Mouse (Mus musculus) MEL-GATA-1-ER (cell line): ENCODE measurements around the gene Wdr53.
A peak's percentile ranks its signal among the peaks of the same experiment; 100 is the strongest.
"Not testable (repeated sequence)": the region's sequence is repeated elsewhere in the genome, so short reads cannot be mapped to it uniquely, and the experiment has no call there.

Experiments used
- DNase-seq: peaks from one replicate; pipeline ENCODE4 v3.0.0-alpha.2; 2012; ENCODE audit warnings: low read depth; ENCODE audit errors: extremely low read depth

The Wdr53 gene

GRCm38 (mm10) chr16:32246952-32247370 is at the start of gene Wdr53, which contains the start of gene Fbxo45:
TSS of gene Wdr53 (plus strand) at chr16:32247227.
TSS of gene Fbxo45 (minus strand) at chr16:32247158.
- DNase-seq = peak; percentile 88

DNA sequence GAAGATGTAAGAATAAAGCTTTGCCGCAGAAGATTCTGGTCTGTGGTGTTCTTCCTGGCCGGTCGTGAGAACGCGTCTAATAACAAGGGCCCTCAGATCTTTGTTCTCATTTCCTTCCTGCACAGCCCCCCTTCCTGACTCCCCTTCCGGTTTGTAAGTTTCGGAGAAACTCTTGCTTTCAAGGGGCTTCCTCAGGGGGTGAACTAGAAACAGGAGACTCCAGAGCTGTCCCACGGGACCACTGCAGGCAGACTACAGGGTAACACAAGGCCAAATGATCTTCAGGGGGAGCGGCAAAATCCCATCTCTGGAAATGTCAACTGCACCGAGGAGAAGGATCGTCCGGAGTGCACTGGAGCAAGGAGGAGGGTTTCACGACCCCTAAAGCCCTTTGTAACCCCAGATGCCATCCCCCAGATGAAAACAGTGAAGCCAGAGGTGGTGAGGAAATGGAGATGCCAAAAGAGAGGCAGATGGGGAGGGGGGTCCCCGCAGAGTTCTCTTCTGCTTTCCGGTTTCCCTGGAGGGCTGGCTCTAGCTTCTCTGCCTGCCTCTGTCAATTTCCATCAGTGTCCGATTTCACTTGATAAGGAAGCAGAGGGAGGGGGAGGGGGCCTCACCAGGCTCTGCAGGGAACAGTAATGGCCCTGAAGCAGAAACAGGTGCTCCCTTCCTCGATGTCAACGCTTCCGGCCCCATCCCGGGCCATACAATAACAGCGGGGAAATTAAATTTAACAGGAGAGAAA is 46.6 kb upstream of the Wdr53 start:
- no peak for DNase-seq

DNA sequence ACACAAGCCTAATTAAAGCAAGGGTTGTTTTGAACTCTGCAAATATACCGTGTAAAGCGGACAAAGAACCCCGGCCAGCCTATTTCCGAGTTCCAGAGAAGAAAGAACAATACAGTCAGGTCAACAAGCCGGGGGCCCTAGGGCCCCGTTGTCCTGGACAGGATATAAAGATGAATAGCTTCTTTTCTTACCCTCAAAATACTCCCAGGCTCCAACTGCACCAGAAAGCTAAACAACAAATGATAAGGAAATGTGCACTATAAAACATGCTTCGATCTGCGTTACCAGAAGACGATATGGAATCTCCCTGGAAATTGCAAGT is 46.1 kb upstream of the Wdr53 start:
- no peak for DNase-seq

DNA sequence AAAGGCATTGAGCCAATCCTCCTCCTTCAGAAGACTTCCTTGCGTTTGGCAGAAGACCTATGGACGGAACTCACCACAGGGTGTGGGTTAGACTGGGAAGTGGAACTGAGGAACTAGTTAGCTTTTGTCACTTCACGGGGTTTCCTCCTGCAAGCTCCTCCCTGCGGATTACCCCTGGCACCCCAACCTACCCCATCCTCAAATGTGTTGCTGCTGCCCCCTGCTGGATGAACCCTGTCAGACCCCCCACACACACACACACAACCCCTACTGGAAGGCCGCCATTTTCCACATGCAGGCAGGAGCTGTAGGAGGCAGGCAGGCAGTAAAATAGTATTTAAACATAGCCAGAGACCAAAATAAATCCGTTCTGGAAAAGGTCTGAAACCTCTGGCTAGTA is 44.3 kb upstream of the Wdr53 start:
- DNase-seq = peak; percentile 58

DNA sequence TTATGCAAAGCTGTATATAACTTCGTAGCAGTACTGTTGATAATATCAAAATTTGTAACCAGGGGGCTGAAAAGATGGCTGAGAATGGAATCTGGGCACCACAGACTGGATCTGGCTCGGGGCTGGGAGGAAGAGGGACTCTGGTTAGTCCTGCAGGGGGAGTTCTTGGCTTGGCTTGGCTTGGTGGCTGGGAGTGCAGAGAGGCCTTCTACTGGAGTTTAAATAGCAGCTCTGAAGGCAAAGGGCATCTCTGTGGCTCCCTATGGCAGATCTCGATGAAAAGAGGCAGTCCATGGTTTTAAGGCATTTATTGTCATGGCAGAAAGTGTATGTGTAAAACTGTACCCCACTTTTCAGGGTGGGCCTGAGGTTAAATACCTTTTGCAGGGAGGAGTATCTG is 42.1 kb upstream of the Wdr53 start:
- DNase-seq = peak; percentile 28

DNA sequence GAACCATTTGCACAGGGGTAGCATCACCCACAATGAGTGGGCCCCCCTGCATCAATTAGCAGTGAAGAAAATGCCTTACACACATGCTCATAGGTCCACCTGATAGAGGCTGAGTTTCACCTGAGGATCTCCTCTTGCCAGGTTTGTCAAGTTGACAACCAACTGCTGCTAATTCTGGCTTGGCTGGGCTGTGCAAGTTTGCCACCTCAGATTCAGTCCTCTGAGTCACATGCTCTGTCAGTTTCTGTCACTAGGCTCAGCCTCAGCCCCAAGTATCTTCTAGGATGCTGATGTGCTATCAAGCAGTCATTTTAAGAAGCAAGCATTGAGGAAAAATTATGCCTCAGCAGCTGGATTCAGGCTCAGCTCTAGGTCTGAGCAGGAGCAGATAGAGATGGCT is 32.9 kb upstream of the Wdr53 start:
- DNase-seq = no peak

- no peak for DNase-seq
Observed at GRCm38 (mm10) chr16:32214804-32215576, 32.0 kb upstream of the Wdr53 start.

DNA sequence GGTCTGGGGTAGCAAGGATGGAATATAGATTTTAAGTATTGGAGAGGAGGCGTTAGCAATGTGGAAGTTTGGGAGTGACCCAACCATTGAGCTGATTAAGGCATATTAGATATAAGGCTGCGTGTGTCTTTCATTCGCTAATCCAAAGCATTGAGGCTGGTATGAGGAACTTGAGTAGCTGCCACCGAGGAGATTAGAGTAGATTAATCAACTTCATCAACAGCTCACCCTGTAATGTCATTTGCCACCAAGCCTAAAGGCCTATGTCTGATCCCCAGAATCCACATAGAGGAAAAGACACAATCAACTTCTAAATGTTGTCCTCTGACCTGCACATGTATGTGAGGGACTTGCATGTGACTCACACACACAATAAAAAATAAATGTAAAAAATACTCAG is 25.2 kb upstream of the Wdr53 start:
- no peak for DNase-seq

- no peak for DNase-seq
Observed at GRCm38 (mm10) chr16:32222399-32222798, 24.6 kb upstream of the Wdr53 start.

DNA sequence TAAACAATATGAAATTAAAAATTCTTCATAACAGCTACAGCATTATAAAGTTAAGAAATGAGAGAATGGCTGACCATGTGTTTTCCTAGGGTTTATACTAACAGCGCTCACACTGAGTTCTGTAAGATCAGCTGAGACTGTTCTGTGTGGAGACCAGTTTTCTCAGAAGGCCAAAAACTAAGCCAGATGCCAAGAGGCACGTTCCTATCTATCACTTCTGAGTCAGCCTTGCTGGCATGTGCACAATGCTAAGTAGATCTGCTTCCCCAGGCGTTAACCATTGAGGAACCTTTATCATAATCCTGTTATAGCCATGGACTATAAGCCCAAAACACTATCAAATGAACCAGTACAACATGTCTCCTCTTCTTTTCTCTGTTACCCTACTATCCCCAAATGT is 15.0 kb upstream of the Wdr53 start:
- not testable (repeated sequence) for DNase-seq

DNA sequence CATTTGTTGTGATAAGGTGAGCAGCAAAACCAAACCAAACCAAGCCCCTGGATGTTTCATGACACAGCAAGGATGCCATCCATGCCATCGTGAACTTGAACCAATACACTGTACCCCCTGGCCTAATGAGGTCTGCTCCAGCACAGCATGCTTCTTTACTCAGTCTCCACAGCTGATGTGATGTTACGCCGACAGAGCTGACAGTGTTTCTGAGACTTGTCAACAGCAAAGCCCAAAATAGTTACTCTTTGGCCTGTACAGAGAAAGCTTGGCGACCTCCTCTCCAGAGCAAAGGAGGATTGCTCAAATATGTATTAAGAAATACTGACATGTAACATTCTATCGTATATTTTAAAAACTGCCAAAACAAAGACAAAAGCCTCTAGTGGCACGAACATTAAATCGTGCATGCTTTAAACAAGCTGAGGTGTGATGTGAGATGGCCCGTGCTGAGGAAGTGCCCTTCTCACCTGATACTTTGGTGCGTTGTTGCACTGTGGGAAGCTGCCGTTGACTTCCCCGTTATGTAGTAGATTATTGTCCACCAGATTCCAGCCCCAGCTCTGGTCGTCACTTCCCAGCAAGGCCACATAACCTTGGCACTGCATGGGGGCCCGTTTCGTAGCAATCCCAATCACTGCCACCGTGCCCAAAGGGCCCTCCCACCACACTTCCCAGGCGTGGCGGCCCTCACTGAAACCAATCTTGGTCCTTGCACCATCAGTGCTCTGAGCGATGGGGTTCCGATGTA is 8.9 kb upstream of the Wdr53 start:
- DNase-seq = no peak

DNA sequence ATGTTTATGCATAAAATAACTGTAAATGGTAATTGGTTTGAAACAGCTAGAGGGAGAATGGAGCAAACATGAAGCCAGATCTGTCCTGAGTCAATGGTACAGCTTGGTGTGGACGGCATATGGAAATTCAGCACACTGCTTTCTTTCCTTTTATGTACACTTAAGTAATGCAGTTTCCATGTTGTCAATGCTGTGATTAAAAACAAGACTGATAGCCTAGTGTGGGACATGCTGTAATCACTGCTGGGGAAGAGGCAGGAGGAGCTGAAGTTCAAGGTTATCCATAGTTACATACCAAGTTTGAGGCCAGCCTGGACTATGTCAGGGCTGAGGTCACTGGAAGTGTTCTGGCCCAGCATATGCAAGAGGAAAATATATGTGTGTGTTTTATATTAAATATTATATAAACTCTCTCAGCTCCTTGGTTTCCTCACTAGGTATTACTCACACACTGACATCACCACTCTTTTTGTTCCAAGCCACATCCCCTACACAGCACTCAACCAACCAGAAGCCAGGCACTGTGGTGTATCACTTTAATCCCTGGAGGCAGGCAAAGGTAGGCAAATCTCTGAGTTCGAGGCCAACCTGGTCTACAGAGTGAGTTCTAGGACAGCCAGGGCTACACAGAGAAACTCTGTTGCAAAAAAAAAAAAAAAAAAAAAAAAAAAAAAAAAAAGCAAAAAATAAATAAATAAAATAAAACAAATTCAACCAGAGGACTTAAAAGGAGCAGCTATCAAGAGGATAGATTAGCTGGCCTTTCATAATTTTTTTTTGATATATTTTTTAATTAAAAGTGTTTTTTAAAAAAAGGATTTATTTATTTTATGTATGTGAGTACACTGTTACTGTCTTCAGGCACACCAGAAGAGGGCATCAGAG is 7.4 kb upstream of the Wdr53 start:
- no peak for DNase-seq

- no peak for DNase-seq
Observed at GRCm38 (mm10) chr16:32243901-32244300, 3.1 kb upstream of the Wdr53 start.

DNA sequence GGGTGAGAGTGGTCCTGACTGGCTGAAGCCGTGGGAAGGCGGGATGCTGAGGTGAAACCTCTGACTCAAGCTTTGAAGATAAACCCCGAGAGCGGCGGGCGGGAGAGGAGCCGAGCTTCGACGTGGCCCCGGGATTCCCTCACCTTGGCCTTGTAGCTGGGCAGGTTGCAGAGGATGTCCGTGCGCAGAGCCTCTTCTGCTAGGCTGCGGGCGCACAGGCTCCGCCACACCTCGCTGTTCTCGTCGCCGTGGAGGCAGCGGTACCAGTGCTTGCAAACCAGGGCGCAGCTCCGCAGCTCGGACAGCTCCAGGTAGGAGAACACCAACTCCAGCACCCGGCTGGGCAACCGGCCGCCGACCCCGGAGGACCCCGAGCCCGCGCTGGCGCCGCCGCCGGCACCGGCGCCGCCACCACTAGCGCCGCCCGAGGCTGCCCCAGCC is 656 bp upstream of the Wdr53 start:
- DNase-seq = peak; percentile 31

DNA sequence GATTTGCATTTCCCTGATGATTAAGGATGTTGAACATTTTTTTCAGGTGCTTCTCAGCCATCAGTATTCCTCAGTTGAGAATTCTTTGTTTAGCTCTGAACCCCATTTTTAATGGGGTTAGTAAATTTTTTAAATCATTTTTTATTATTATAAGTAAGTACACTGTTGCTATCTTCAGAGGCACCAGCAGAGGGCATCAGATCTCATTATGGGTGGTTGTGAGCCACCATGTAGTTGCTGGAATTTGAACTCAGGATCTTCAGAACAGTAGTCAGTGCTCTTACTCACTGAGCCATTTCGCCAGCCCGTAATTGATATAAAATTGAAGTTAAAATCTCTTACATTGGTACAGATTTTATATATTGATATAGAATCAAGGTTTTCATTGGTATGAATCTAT is 17.2 kb downstream of the Wdr53 start:
- DNase-seq = not testable (repeated sequence)

DNA sequence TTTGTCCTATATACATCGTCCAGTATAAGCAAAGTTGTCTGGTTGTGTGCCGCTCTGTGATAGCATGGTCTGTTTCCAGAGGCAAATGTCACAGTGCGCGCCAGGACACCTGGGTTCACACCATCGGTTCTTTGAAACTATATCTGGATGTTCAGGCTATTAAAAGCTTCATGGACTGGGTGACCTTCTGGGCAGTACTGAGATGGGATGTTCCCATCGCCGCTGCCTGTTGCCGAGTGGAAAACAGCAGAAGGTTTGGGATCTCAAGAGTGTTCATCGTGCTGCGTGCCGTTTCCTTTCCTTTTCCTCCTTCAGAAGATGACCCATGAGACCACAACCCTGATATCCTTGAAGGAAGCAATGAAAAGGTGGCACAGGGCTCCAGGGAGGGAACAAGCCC is 24.3 kb downstream of the Wdr53 start, which contains the start of gene Smco1:
Gene Smco1, plus strand, starts transcription at position 178 of the 400 bp plus-strand sequence.
- no peak for DNase-seq

GRCm38 (mm10) chr16:32273338-32273737 is 26.3 kb downstream of the Wdr53 start:
- no peak for DNase-seq

DNA sequence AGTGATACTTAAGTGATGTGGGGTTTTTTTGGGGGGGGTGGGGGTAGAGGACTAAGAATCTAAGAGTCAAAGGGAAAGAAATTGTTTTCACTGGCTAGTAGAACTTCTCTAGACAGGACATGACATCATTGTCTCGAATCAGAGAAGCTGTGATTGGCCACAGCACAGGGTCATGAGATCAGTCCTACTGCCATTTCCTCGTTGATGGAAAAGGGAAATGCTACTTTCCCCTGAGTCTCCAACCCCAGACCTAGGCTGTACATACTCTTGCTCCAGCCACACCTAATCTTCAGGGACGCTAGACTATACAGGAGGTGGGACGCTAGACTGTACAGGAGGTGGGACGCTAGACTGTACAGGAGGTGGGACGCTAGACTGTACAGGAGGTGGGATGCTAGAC is 28.0 kb downstream of the Wdr53 start:
- DNase-seq = no peak

GRCm38 (mm10) chr16:32275830-32276229 is 28.8 kb downstream of the Wdr53 start:
- no peak for DNase-seq

DNA sequence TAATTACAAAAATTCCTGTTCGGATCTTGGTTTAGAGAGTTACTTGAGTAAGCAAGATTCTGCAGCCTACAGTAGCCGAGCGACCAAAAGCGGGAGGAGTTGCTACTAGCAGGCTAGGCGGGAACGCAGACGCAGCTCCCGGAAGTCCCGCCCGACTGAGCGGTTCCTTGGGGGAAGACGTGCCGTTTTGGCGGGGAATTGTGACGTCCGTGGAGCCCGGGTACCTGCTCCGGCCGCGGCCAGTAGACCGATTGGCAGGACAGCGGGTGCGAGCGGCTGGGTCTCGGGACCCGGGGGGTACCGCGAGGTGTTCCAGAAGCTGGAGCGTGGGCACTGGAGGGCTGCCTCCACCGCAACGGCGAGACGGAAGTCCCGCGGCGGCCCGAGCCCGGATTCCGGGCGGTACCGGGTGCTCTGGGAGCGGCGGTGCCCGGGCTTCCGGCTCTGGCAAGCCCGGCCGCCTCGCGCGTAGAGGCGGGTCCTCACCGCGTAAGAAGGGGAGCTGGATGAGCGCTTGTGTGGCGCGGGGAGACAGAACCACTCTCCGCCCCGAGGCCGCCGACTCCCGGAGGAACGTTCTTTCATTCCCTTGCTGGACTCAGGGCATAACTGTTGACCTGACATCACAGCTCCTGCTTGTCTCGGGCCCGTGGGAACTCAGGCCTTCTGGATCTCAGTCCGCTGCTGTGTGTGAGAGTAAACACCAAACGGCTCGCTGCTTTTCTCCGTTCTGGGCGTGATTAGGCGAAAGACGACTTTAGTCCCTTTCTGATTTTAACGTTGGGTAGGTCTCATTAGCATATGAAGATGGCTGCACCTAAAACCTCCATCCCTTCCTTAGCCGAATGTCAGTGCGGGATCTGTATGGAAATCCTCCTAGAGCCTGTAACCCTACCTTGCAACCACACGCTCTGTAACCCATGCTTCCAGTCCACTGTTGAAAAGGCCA is 30.6 kb downstream of the Wdr53 start, which contains the start of gene Rnf168:
Gene Rnf168, plus strand, starts transcription at position 152 of the 949 bp plus-strand sequence.
- peak; percentile 81 for DNase-seq
